Mouse (Mus musculus) layer of hippocampus, adult 11-12 months (tissue): Measurements from ENCODE around the gene Gm28043.

Experiments
- DNase-seq: peaks from one replicate; pipeline ENCODE4 v3.0.0; 2022; ENCODE audit warnings: low spot score

Gm28043 gene

GRCm38 (mm10) chr17:29627285-29627684, 12.6 kb downstream of the Gm28043 start:
- DNase-seq = no peak

DNA sequence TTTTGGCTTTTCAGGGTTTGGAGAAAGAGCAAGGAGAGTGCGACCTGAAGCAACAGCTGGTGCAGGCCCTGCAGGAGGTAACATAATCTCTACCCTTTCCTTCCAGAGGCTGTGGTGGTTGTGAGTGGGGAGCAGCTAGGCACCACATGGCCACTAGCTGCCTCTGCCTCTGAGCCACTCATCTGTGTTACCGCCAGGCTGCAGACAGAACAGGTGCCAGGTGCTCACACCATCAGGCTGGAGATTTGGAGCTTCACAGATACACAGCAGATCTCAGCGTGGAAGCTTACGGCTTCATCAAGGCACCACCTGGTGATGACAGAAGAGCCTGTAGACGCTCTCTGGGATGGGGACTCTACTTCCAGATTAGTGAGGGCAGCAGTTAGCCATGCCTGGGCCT, 14.3 kb downstream of the Gm28043 start:
- peak; percentile 22 for DNase-seq

DNA sequence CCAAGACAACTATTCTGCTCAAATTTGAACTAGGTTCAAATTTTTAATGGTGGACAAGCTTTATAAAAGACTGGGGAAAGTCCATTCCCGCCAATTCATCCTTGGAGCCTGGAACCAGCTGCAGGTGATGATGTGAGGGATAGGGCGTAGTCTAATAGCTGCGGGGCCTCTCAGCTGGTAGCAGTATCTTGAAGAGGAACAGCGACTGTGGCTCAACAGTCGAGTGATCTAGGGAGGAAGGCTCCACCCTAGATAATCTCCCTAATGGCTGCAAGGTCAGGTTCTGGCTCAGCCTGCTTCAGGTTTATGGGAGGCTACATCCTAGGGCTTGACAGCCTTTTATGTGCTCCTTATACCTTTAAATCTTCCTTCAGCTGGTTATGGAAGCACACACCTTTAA, 14.9 kb downstream of the Gm28043 start:
- no peak for DNase-seq

- no peak for DNase-seq
Observed at GRCm38 (mm10) chr17:29632312-29632711, 17.6 kb downstream of the Gm28043 start.

- DNase-seq = no peak
Observed at GRCm38 (mm10) chr17:29635492-29635891, 20.8 kb downstream of the Gm28043 start.

DNA sequence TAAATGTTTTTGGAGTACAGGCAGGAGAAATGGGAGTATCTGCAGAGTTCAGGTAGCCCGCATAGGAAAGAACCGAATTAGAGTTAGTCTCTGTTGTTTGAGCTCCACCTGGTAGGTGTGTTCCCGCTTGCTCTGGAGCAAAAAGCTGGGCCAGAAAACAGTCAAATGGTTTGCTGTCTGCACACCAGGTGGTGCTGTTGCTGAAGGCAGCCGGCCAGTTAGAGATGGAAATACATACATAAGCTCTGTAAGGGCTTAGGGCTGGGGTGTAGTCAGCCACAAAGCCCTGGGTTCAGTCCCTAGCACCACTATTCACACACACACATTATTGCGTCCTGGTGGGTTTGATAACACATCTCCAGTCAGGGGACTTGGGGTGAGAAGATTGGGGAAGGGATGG, 21.4 kb downstream of the Gm28043 start:
- peak; percentile 36 for DNase-seq

DNA sequence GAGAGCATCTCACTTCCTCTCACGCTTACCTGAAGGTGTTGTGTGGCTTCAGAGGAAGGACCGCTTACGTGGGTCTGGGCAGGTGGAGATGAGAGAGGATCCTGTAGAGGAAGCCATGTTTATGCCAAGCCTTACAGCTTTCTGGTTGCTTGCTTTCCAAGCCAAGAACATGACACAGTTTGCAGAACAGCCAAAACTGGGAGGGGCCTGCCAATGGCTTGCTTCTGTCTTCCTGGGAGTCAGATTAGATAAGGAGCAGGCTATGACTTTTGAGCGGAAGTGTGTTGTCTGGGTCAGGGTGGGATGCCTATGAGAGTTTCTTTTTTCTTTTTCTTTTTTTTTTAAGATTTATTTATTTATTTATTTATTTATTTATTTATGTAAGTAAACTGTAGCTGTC, 22.7 kb downstream of the Gm28043 start:
- no peak for DNase-seq

GRCm38 (mm10) chr17:29637895-29638294, 23.2 kb downstream of the Gm28043 start:
- no peak for DNase-seq

DNA sequence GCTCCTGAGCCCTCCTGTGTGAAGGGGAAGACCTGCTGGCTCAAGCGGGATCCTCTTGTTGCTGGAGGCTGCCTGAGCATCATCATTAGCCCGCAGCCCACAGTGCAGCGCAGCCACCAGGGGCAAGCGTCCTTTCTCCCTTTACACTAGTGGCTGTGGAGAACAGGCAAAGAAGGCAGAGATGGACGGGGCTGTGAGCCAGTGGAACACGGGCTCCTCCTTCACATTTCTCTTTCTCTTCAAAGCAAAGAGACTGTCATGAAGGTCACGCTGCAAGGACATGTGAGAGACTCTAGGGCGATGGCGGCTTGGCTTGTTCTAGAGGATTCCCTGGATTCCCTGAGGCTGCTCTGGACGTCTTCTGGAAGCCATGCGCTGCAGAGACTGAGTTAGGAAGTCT, 26.3 kb downstream of the Gm28043 start:
- no peak for DNase-seq

DNA sequence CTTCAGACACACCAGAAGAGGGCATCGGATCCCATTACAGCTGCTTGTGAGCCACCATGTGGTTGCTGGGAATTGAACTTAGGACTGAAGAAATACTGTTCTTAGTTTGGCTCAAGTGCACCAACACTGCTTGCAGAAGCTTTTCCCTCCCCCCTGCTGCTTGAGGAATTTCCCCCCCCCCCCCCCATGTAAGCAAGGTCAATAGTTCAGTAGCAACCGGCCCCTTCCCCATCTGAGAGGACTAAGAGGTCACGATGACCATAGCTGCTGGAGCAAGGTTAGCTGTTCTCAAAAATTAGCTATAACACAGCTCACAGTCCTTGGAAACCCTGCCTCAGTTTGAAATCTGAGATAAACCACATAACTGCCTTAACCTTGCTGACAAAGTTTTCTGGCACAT, 27.5 kb downstream of the Gm28043 start:
- DNase-seq = no peak

DNA sequence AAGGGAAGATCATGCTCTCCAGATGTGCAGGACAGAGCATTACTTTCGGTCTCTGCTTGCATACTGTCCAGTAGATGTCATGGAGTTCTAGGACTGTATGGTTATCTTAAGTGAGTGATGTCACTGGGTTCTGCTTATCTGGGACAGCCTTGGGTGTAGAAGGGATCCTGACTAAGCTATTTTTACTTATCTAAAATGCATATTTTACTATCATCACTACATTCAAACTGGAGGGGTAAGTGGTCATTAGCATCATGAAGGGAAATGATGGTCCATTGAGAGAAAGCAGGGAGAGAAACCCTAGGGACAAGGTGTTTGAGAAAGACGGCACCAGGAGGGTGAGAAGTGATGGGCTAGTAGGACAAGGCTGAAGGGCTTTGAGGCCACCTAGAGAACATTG, 43.6 kb downstream of the Gm28043 start:
- DNase-seq = no peak

DNA sequence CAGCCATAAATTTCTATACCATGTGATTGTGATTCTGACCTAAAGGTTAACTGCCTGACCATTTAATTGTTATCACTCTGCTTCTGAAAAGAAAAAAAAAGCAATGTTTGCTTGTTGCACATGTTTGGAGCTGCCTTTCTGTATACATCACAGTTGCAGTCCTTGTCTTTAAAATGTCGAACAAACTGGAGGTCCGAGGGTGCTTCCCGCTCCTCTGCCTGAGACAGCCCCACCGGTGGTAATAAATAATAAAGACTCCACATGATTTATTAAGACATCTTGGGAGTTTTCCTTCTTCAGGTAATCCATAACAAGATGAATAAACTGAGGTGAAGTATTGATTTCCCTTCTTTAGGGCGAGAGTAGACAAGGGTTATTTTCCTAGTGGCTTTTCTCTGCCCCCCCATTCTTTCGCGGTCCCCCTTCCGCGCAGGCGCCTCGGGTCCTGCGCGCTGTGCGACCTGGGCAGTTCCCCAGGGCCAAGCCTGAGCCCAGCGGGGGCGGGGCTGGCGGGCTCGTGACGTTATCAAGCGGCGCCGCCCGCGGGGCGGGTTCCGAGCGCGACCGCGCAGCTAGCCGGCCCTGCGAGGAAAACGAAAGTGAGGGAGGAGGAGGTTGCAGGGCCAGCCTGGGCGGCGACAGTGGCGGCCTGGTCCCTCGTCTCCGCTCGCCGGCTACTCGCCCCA, 45.5 kb downstream of the Gm28043 start, which contains the start of gene Cmtr1:
Gene Cmtr1, plus strand, starts transcription at position 520 of the 686 bp plus-strand sequence.
- peak; percentile 95 for DNase-seq

GRCm38 (mm10) chr17:29660762-29661391, 46.2 kb downstream of the Gm28043 start:
- DNase-seq = no peak

GRCm38 (mm10) chr17:29662145-29662544, 47.5 kb downstream of the Gm28043 start:
- no peak for DNase-seq

DNA sequence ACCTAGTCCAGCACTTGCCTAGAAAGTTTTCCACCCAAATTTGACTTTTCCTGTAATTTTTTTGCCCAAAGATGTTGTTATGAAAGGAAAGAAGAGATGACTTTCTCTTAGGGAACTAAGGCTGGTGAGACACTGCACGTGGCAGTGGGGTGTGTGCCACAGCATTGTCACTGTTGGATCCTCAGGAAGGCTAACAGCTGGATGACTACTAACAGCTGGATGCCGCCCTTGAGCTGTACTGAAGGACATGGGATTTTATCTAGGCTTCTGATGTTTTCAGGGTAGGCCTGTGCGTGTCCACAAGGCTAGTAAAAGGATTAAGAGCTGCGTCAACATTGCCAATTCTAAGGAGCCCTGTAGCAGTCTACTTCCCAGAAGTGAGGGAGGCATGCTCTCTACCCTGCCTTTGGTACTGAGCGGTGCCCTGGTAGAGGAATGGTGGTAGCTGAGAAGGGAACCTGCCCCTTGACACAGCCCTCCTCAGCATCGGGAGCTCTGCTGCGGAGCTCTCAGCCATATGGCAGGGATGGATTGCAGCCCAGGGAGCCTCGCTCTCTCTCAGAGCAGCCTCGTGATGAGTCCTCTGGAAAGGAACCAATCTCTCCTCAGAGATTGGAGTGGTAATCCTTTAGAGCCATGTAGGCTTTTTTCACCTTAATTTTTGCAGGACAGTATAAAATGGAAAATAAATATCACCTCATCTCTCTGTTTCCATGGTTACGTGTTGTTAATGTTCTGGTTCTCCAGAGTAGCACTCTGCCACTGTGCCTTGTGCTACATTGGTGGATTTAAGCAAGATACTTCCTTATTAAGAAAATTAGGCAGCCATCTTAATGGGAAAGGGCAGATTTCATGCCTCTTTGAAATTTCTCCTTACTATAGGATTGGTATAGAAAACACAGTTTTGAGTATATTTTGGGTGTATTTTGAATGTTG, 53.6 kb downstream of the Gm28043 start:
- peak; percentile 45 for DNase-seq

DNA sequence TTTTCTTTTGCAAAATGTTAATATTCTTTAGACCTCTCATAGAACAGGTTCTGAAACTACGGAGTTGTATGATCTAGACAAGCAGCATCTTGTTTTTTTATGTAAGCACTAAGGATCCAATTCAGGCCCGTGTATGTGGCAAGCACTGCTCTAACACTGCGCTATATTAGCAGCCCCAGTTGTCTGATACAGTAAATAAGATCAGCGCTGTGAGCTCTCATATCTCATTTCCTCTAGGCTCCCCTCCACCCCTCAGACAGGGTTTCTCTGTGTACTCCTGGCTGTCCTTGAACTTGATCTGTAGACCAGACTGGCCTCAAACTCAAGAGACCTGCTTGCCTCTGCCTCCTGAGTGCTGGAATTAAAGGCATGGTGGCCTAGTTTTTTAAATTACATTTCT, 54.4 kb downstream of the Gm28043 start:
- DNase-seq = no peak

DNA sequence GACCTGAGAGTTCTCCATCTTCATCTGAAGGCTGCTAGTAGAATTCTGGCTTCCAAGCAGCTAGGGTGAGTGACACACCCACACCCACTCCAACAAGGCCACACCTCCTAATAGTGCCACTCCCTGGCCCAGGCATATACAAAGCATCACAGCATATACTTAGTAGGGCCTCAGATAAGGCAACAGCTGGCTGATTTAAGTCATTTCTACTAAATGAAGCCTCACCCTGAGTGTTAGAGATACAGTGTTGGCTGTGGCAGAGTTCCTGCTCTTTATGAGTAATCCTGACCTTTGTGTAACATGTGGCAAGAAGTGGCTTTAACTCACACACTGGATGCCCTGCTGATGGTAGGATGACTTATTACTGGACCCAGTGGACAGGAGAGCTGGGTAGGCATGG, 55.3 kb downstream of the Gm28043 start:
- DNase-seq = no peak

GRCm38 (mm10) chr17:29671021-29671420, 56.3 kb downstream of the Gm28043 start:
- DNase-seq = no peak

DNA sequence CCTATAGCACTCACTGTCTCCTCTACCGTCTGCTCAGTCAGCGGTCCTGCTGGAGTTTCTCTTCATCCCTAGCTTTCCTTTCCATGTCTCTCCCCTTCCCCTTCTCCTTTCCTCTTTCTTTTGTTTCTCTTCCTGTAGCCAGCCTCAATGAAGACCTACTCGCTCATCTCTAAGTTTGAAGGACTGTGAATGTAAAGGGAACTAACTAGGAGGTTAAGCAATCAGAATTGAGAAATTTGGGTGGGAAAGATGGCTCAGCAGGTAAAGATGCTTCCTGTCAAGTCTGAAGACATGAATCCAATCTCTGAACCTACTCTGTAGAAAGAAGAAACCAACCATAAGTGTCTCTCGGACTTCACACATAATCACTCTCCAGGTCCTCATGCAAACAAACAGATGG, 58.6 kb downstream of the Gm28043 start:
- no peak for DNase-seq

GRCm38 (mm10) chr17:29678526-29678925, 63.9 kb downstream of the Gm28043 start:
- no peak for DNase-seq

DNA sequence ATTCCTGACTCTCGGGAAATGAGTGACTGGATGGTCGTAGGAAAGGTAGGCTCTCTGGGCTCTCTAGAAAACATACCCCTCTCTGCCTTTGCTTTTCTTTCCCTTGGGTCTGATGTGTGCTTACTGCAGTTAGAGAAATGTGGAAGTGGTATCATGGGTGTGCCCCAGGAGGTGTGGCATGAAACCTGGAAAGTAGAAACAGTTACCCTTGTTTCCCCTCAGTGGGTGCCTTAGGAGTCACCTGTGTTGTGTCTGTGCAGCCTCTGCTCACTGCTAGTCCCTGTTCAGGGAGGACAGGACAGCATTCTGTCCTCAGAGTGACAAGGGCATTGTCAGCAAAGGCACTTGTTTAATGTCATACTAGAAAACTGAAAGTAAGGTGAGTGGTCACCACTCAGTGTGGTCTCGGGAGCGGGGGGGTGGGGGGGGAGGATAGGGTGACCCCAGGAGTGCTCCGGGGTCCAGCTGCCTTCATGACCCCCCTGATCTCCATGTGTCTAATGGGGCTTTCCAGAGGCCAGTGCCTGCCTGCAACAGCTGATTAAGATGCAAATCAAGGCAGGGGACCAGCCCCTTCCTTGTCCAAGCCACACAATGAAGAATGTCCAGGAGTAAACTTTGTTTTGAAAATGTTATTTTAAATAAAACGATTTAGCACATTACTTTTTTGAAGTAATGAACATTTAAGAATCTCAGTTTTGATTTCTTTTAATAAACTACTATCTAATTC, 64.5 kb downstream of the Gm28043 start:
- no peak for DNase-seq

DNA sequence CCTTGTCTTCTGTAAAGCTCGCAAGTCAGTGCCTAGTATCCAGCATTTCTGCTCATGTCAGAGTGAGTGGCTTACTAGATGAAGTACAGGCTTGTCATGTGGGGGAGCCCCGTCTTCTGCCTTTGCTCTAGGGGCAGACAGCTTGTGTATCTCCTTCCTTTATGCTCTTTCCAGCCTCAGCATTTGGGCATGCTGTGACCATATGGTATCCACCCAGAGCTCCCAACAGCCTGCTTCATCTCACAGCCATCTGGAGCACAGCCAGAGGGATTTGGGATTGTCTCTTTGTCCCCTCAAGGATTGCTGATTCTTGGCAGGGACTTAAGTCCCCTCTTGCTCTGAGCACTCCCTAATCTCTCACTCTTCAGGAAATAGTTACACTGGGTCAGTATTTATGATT, 65.5 kb downstream of the Gm28043 start:
- DNase-seq = peak; percentile 28
